Mouse (Mus musculus): ENCODE measurements at regions not wholly inside any gene's neighbourhood (a gene's known extent, or its start where the extent isn't known, plus 50 kb on each side); places are given as distances from the start of the nearest gene placed in this dataset.

- no peak for DNase-seq
Observed at GRCm38 (mm10) chr14:99431697-99432096, 133.2 kb downstream of the Klf5 start.

- DNase-seq, result no peak
Observed at GRCm38 (mm10) chr14:99434645-99435044, 136.2 kb downstream of the Klf5 start.

- DNase-seq, result no peak
Observed at GRCm38 (mm10) chr14:99435512-99435911, 137.0 kb downstream of the Klf5 start.

GRCm38 (mm10) chr14:99436051-99436450 lies 137.6 kb downstream of the Klf5 start:
- DNase-seq, result no peak

GRCm38 (mm10) chr14:99449112-99449511 lies 150.6 kb downstream of the Klf5 start:
- no peak for DNase-seq

GRCm38 (mm10) chr14:99449870-99450269 lies 151.4 kb downstream of the Klf5 start:
- DNase-seq, result no peak

- DNase-seq, result no peak
Observed at GRCm38 (mm10) chr14:99451110-99451795, 152.8 kb downstream of the Klf5 start.

- DNase-seq, result no peak
Observed at GRCm38 (mm10) chr14:99453916-99454315, 155.4 kb downstream of the Klf5 start.

- no peak for DNase-seq
Observed at GRCm38 (mm10) chr14:99456555-99456954, 158.1 kb downstream of the Klf5 start.

GRCm38 (mm10) chr14:99457573-99457972 lies 159.1 kb downstream of the Klf5 start:
- DNase-seq, result no peak

GRCm38 (mm10) chr14:99472111-99472510 lies 173.6 kb downstream of the Klf5 start:
- DNase-seq, result no peak

GRCm38 (mm10) chr14:99475271-99475670 lies 176.8 kb downstream of the Klf5 start:
- DNase-seq, result no peak

- no peak for DNase-seq
Observed at GRCm38 (mm10) chr14:99480325-99481077, 182.0 kb downstream of the Klf5 start.

- DNase-seq, result no peak
Observed at GRCm38 (mm10) chr14:99487981-99488380, 189.5 kb downstream of the Klf5 start.

- no peak for DNase-seq
Observed at GRCm38 (mm10) chr14:99493197-99493596, 194.7 kb downstream of the Klf5 start.

GRCm38 (mm10) chr14:99493659-99494058 lies 195.2 kb downstream of the Klf5 start:
- no peak for DNase-seq

GRCm38 (mm10) chr14:99499502-99500266 lies 201.2 kb downstream of the Klf5 start:
- DNase-seq, result no peak

GRCm38 (mm10) chr14:99504909-99505308 lies 206.4 kb downstream of the Klf5 start:
- no peak for DNase-seq

GRCm38 (mm10) chr14:99509696-99510536 lies 211.4 kb downstream of the Klf5 start:
- no peak for DNase-seq

- no peak for DNase-seq
Observed at GRCm38 (mm10) chr14:99515474-99515873, 217.0 kb downstream of the Klf5 start.

- DNase-seq, result no peak
Observed at GRCm38 (mm10) chr14:99516703-99517102, 218.2 kb downstream of the Klf5 start.

GRCm38 (mm10) chr14:99520343-99520742 lies 221.9 kb downstream of the Klf5 start:
- no peak for DNase-seq
